Mouse (Mus musculus): ENCODE measurements around the gene Creb5.

GRCm38 (mm10) chr6:53496325-53496753 lies 209.3 kb downstream of the Creb5 start:
- TF ChIP-seq CTCF (IDR thresholded peaks at IDR 0.05; ENCODE audit: insufficient read depth, low read length) (no peak), POLR2A (IDR thresholded peaks at IDR 0.05; ENCODE audit: borderline replicate concordance, extremely low read depth, low read depth, low read length) (no peak)

Measured in lung, adult 2 months (tissue).